Mouse (Mus musculus): ENCODE results near the gene Ankrd34a.

GRCm38 (mm10) chr3:96571896-96572698 is 24.3 kb upstream of the Ankrd34a start:
- no peak for TF ChIP-seq CTCF (conservative IDR thresholded peaks at IDR 0.05; ENCODE audit: low read length)
- peak; percentile 43; the same call in 1 of the 2 replicates for TF ChIP-seq POU5F1 (IDR thresholded peaks at IDR 0.05; ENCODE audit: borderline replicate concordance, low read length)
- TF ChIP-seq NANOG (IDR thresholded peaks at IDR 0.05; ENCODE audit: borderline replicate concordance, low read length) = 0 out of 2 replicates have a peak, but pooled peaks have one; percentile 11

Data from E14TG2a.4 (cell line).